Mouse (Mus musculus) urinary bladder, postnatal 0 days (tissue): ENCODE results near the gene Krtap16-1. TPM values are rescaled to one million over a fixed set of nuclear protein-coding genes. Genes with fewer than 3 reads are reported as not detected.

Source experiments
- polyA plus RNA-seq: library from polyadenylated mRNA; unstranded; fragments of >200 nt; fragmentation: Nextera tagmentation; extraction: Ambion mirVana; gene quantifications from 2 replicates; pipeline ENCODE4 v1.2.1, GENCODE M21; 2015

Gene Krtap16-1
- polyA plus RNA-seq: not detected in 2 replicates

DNA sequence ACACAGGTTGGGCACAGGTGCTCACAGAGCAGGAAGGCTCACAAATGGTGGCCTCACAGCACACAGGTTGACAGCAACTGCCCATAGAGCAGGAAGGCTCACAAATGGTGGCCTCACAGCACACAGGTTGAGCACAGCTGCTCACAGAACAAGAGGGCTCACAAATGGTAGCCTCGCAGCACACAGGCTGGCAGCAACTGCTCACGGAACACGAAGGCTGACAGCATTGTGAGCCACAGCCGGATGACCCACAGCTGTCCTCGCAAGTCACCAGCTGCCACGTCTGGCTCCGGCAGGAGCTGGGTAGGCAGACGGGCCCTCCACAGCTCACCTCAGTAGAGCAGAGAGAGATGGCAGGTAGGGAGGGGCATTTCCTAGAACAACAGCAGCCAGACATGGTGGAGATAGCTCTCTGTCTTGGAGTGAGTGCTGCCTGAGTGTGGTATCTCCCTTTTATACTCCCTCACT lies at the start of gene Krtap16-1:
Gene Krtap16-1, minus strand, starts transcription at position 418 of the 468 bp plus-strand sequence.

DNA sequence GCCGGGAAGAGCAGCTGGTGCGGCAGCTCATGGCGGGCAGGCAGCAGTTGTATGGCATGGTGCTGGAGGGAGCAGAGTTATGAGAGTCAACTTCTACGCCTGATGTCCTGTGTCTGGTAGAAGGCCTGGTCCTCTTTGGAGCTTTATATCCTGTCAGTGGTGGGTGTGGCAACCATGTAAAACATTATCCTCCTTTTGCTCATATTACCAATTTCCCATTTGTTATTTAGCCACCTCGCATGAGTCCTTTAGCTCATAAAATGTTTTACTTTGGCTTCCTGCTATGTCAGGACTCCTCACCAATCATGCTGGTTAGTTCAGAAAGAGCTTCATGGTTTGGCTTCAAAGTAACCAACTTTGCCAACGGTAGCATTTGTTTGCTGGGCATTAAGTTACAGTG lies 43.4 kb upstream of the Krtap16-1 start, which contains the start of gene Krt33b:
Gene Krt33b, minus strand, starts transcription at position 101 of the 400 bp plus-strand sequence.

DNA sequence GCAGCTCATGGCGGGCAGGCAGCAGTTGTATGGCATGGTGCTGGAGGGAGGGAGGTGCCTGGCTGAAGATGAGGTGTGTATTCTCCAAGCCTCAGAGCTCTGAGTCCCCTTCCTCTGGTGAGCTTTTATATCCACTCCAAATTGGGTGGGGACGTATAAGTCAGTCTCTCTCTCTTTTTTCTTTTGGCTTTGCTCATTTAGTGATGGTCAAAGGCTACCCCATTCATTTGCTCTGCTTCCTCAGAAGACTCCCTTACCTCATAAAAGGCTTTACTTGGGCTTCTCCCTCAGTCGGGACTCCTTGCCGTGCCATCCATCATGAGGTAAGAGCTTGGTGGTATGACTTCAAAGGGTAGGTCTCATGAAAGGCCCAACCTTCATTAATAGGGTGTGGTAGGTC lies 29.7 kb upstream of the Krtap16-1 start, which contains the start of gene Krt33a:
Gene Krt33a, minus strand, starts transcription at position 101 of the 400 bp plus-strand sequence.

DNA sequence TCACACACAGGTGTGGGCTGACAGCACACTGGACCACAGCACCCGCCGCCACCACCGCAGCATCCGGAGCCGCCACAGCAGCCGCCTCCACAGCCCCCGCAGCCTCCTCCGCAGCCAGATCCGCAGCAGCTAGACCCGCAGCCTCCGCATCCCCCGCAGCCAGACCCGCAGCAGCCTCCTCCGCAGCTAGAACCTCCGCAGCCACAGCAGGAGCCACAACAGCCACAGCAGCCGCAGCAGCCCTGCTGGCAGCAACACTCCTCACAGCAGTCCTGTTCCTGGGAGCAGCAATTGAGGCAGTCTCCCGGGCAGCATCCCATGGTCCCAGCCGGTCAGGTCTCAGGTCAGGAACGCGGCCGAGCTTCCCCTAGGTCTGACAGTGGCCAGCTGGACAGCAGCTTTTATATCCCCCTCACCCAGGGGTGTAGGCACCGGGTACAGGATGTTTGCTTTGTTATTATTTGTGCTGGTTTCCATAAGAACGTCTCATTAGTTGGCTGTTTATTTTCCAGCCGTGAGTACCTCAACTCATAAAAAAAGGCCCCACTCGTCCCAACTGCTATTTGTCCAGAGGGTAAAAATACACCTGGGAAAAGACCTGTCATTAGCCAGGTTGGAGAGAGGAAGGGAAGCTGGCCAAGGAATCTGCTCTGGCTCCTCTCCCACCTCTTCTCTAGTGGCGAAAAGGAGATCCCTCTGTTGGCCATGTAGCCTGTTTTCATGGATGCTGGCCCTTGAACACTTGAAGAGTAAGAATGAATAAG lies 7.4 kb upstream of the Krtap16-1 start, which contains the start of gene Krtap17-1:
Gene Krtap17-1, minus strand, starts transcription at position 375 of the 764 bp plus-strand sequence.

DNA sequence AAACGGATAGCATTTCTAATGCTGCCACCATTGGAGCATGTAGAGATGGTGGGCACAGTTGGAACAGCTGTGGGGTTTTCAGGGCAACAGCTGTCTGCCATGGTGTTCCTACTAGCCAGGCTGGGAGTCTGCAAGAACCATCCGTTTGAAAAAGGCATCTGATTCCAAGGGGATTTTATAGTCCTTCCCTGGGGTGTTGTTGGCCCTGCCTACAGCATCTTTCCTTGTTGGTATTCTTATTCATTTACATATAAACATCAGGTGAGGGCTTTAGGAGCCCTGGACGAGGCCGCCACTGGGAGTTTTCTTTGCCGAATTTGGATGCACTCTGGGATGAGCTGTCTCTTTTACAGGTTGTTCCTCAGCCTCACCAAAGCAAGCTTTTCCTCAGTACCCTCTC lies 7.4 kb downstream of the Krtap16-1 start, which contains the start of gene Krtap29-1:
Gene Krtap29-1, minus strand, starts transcription at position 101 of the 400 bp plus-strand sequence.

DNA sequence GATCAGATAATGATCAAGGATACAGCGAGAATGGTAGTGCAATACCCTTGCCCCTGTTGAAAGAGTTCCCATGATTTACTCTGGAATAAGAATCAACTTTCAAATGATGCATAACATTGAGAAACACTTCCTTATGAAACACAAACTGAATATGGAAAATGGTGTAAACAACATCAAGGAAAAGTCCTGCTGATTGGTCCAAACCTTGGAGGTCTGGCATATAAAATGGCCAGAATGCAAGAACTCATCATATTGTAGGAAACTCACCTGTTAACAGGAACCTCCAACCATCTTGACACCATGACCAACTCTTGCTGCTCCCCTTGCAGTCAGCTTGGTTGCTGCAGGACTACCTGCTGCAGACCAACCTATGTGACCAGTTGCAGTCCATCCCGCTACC lies 38.2 kb downstream of the Krtap16-1 start, which contains the start of gene Krtap9-5:
Gene Krtap9-5, plus strand, starts transcription at position 301 of the 400 bp plus-strand sequence.

DNA sequence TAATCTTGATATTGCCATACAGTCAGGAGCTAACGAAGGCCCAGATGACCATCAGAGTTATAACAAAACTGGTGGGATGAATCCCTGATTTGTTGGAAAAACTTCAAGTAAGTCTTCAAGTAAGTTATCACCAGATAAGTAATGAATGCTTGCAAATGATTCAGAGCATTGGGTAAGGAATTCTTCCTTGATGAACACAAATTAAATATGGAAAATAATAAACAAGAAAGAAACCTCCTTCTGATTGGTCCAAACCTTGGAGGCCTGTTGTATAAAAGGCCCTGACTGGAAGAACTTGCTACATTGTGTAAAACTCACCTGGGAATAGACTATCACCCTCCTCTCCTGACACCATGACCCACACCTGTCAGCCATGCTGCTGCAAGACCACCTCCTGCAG lies 50.4 kb downstream of the Krtap16-1 start, which contains the start of gene Krtap31-2:
Gene Krtap31-2, plus strand, starts transcription at position 301 of the 400 bp plus-strand sequence.

Other genes starting within 250 kb of the Krtap16-1 start
- gene Gm11595, start 213.7 kb downstream of the Krtap16-1 start, polyA plus RNA-seq: not detected in 2 replicates
- not detected in 2 replicates for gene Krtap4-8, start 205.9 kb downstream of the Krtap16-1 start, polyA plus RNA-seq
- gene Krtap4-9, start 201.4 kb downstream of the Krtap16-1 start, polyA plus RNA-seq: not detected in 2 replicates
- not detected in 2 replicates for gene Gm11596, start 193.1 kb downstream of the Krtap16-1 start, polyA plus RNA-seq
- gene Gm11569, start 187.7 kb downstream of the Krtap16-1 start, polyA plus RNA-seq: not detected in 2 replicates
- gene Gm11554, start 182.2 kb downstream of the Krtap16-1 start, polyA plus RNA-seq: not detected in 2 replicates
- gene Krtap4-13, start 176.7 kb downstream of the Krtap16-1 start, polyA plus RNA-seq: not detected in 2 replicates
- not detected in 2 replicates for gene Gm11564, start 170.9 kb downstream of the Krtap16-1 start, polyA plus RNA-seq
- not detected in 2 replicates for gene 2300003K06Rik, start 148.5 kb downstream of the Krtap16-1 start, polyA plus RNA-seq
- gene Krtap4-16, start 135.0 kb downstream of the Krtap16-1 start, polyA plus RNA-seq: not detected in 2 replicates
- not detected in 2 replicates for gene Gm11568, start 128.7 kb downstream of the Krtap16-1 start, polyA plus RNA-seq
- not detected in 2 replicates for gene Gm11559, start 122.1 kb downstream of the Krtap16-1 start, polyA plus RNA-seq
- gene Krtap9-1, start 113.2 kb downstream of the Krtap16-1 start, polyA plus RNA-seq: not detected in 2 replicates
- not detected in 2 replicates for gene Gm11567, start 107.4 kb downstream of the Krtap16-1 start, polyA plus RNA-seq
- not detected in 2 replicates for gene Krtap31-1, start 78.7 kb downstream of the Krtap16-1 start, polyA plus RNA-seq
- not detected in 2 replicates for gene Gm11565, start 71.8 kb downstream of the Krtap16-1 start, polyA plus RNA-seq
- gene Krtap31-2, start 50.3 kb downstream of the Krtap16-1 start, polyA plus RNA-seq: not detected in 2 replicates
- not detected in 2 replicates for gene Krtap9-5, start 38.1 kb downstream of the Krtap16-1 start, polyA plus RNA-seq
- gene Krtap29-1, start 7.5 kb downstream of the Krtap16-1 start, polyA plus RNA-seq: not detected in 2 replicates
- gene Krtap17-1, start 7.4 kb upstream of the Krtap16-1 start, polyA plus RNA-seq: not detected in 2 replicates
- 0.12 TPM in 1 of 2 replicates, not detected in the other for gene Krt33a, start 29.6 kb upstream of the Krtap16-1 start, polyA plus RNA-seq
- 0.07 TPM in 1 of 2 replicates, not detected in the other for gene Krt33b, start 43.3 kb upstream of the Krtap16-1 start, polyA plus RNA-seq
- gene Krt34, start 55.0 kb upstream of the Krtap16-1 start, polyA plus RNA-seq: not detected in 2 replicates
- not detected in 2 replicates for gene Krt31, start 64.0 kb upstream of the Krtap16-1 start, polyA plus RNA-seq
- not detected in 2 replicates for gene Krt32, start 101.6 kb upstream of the Krtap16-1 start, polyA plus RNA-seq
- gene Krt35, start 109.6 kb upstream of the Krtap16-1 start, polyA plus RNA-seq: not detected in 2 replicates
- gene Krt36, start 119.0 kb upstream of the Krtap16-1 start, polyA plus RNA-seq: 0.10 and 0.16 TPM in 2 replicates
- 1.4 and 1.9 TPM in 2 replicates for gene Krt13, start 135.0 kb upstream of the Krtap16-1 start, polyA plus RNA-seq
- 795 and 814 TPM in 2 replicates for gene Krt15, start 149.3 kb upstream of the Krtap16-1 start, polyA plus RNA-seq
- 788 and 849 TPM in 2 replicates for gene Krt19, start 162.1 kb upstream of the Krtap16-1 start, polyA plus RNA-seq
- not detected in 2 replicates for gene Krt9, start 206.6 kb upstream of the Krtap16-1 start, polyA plus RNA-seq
- 230 and 251 TPM in 2 replicates for gene Krt14, start 221.0 kb upstream of the Krtap16-1 start, polyA plus RNA-seq